Mouse (Mus musculus): ENCODE measurements around the gene Adam15. TPM values are rescaled to one million over a fixed set of nuclear protein-coding genes. Genes with fewer than 3 reads are reported as not detected.

The Adam15 gene
- total and polyA plus RNA-seq, 3 experiments: 15.3 to 43.2 TPM; not detected in 1

GRCm38 (mm10) chr3:89333053-89333452 lies 16.7 kb downstream of the Adam15 start:
- Histone ChIP-seq H3K36me3 (ENCODE audit: control insufficient read depth in 1 of 2, insufficient read depth in 2 of 2, low read length in 2 of 2) (peaks cover 0 to 12% of the 10 kb centered on the region in 2 experiments; a peak in 2 of 4 replicates), H3K9ac (ENCODE audit: control insufficient read depth, low read depth, low read length, poor library complexity, severe bottlenecking) (no peak overlapping the region), H3K4me3 (ENCODE audit: control insufficient read depth in 1 of 2, insufficient read depth in 1 of 2, low read depth in 2 of 2, low read length in 2 of 2) (no peak overlapping the region), H3K4me1 (ENCODE audit: control insufficient read depth in 1 of 2, insufficient read depth in 2 of 2, low read length in 2 of 2) (peaks cover 7 to 23% of the 10 kb centered on the region in 2 experiments), H3K79me2 (ENCODE audit: control insufficient read depth, insufficient read depth, low read length, poor library complexity) (no peaks in the 10 kb centered on the region; the same call in 1 of the 2 replicates), H3K27ac (ENCODE audit: control insufficient read depth, low read depth, low read length) (no peak overlapping the region), H3K27me3 (ENCODE audit: control insufficient read depth in 1 of 2, insufficient read depth in 2 of 2, low read length in 2 of 2) (peaks cover 3 to 5% of the 10 kb centered on the region in 2 experiments; a peak in 2 of 4 replicates), H3K9me3 (replicated peaks; ENCODE audit: insufficient read depth, low read length) (no peaks in the 10 kb centered on the region)
- no peak for DNase-seq (ENCODE audit: low read depth, low spot score)
- TF ChIP-seq MYB (IDR thresholded peaks at IDR 0.05; ENCODE audit: low read depth, low read length) (no peak), BHLHE40 (IDR thresholded peaks at IDR 0.05; ENCODE audit: borderline replicate concordance, low read depth, low read length) (no peak), USF1 (IDR thresholded peaks at IDR 0.05; ENCODE audit: low read depth, low read length) (no peak), TBP (IDR thresholded peaks at IDR 0.05; ENCODE audit: low read depth, low read length) (no peak), MYC (IDR thresholded peaks at IDR 0.05; ENCODE audit: low read depth, low read length) (no peak), POLR2AphosphoS2 (IDR thresholded peaks at IDR 0.05; ENCODE audit: low read length) (no peak), EP300 (IDR thresholded peaks at IDR 0.05; ENCODE audit: low read depth in 1 of 2, low read length in 2 of 2) (no peak), JUND (IDR thresholded peaks at IDR 0.05; ENCODE audit: low read depth, low read length) (no peak), NRF1 (IDR thresholded peaks at IDR 0.05; ENCODE audit: insufficient read depth, low read depth, low read length, poor library complexity, severe bottlenecking) (no peak), MAX (IDR thresholded peaks at IDR 0.05; ENCODE audit: low read length) (no peak), MAZ (IDR thresholded peaks at IDR 0.05; ENCODE audit: low read depth, low read length) (no peak), ZNF384 (IDR thresholded peaks at IDR 0.05; ENCODE audit: low read depth, low read length) (no peak), RAD21 (IDR thresholded peaks at IDR 0.05; ENCODE audit: low read depth, low read length) (no peak), SMC3 (IDR thresholded peaks at IDR 0.05; ENCODE audit: low read depth, low read length) (no peak), GATA1 (IDR thresholded peaks at IDR 0.05; ENCODE audit: low read depth, low read length) (no peak), HCFC1 (IDR thresholded peaks at IDR 0.05; ENCODE audit: low read depth, low read length) (no peak), ETS1 (IDR thresholded peaks at IDR 0.05; ENCODE audit: low read depth, low read length) (no peak)

GRCm38 (mm10) chr3:89332476-89332875 lies 17.3 kb downstream of the Adam15 start:
- peaks cover 7 to 8% of the 10 kb centered on the region in 2 experiments; a peak in 2 of 4 replicates for H3K27me3 ChIP-seq (ENCODE audit: control insufficient read depth in 1 of 2, insufficient read depth in 2 of 2, low read length in 2 of 2)

More at GRCm38 (mm10) chr3:89332476-89332875, 17.3 kb downstream of the Adam15 start:
- Histone ChIP-seq H3K36me3 (ENCODE audit: control insufficient read depth in 1 of 2, insufficient read depth in 2 of 2, low read length in 2 of 2) (peaks cover 0 to 12% of the 10 kb centered on the region in 2 experiments; a peak in 2 of 4 replicates), H3K9ac (ENCODE audit: control insufficient read depth, low read depth, low read length, poor library complexity, severe bottlenecking) (no peak overlapping the region), H3K4me1 (ENCODE audit: control insufficient read depth in 1 of 2, insufficient read depth in 2 of 2, low read length in 2 of 2) (peaks cover 7 to 23% of the 10 kb centered on the region in 2 experiments), H3K79me2 (ENCODE audit: control insufficient read depth, insufficient read depth, low read length, poor library complexity) (no peaks in the 10 kb centered on the region; the same call in 1 of the 2 replicates), H3K27ac (ENCODE audit: control insufficient read depth, low read depth, low read length) (no peak overlapping the region), H3K9me3 (replicated peaks; ENCODE audit: insufficient read depth, low read length) (no peaks in the 10 kb centered on the region), H3K4me3 (ENCODE audit: control insufficient read depth in 1 of 2, insufficient read depth in 1 of 2, low read depth in 2 of 2, low read length in 2 of 2) (no peak overlapping the region)
- DNase-seq (ENCODE audit: low read depth, low spot score): no peak
- TF ChIP-seq E2F4 (IDR thresholded peaks at IDR 0.05; ENCODE audit: borderline replicate concordance, low read depth, low read length): no peak
- TF ChIP-seq RAD21 (IDR thresholded peaks at IDR 0.05; ENCODE audit: low read depth, low read length): no peak
- TF ChIP-seq SIN3A (IDR thresholded peaks at IDR 0.05; ENCODE audit: low read length): no peak
- no peak for TF ChIP-seq UBTF (IDR thresholded peaks at IDR 0.05; ENCODE audit: borderline replicate concordance, insufficient read depth, low read depth, low read length)

All from MEL (cell line).